Mouse (Mus musculus): ENCODE measurements around the gene Adamts10. TPM values are rescaled to one million over a fixed set of nuclear protein-coding genes. Genes with fewer than 3 reads are reported as not detected.

Gene Adamts10
- polyA plus RNA-seq, 1 experiment from 2014 or later = 36.1 TPM

GRCm38 (mm10) chr17:33599836-33600475 lies 76.0 kb downstream of the Adamts10 start:
- H3K27me3 ChIP-seq (ENCODE audit: control insufficient read depth, insufficient read depth, low read length) = no peaks in the 10 kb centered on the region
- no peak overlapping the region for H3K4me3 ChIP-seq (ENCODE audit: low read depth, low read length)
- ATAC-seq (replicated peaks; ENCODE audit: insufficient number of reproducible peaks, low FRiP score, low TSS enrichment, low read depth) = no peak
- no peak overlapping the region for H3K27ac ChIP-seq (replicated peaks; ENCODE audit: low read depth, low read length)
- no peaks in the 10 kb centered on the region for H3K36me3 ChIP-seq (replicated peaks; ENCODE audit: control insufficient read depth, insufficient read depth, low read depth, low read length)
- H3K9ac ChIP-seq (replicated peaks; ENCODE audit: low read length) = no peak overlapping the region
- no peak overlapping the region for H3K4me2 ChIP-seq (ENCODE audit: low read depth, low read length)
- H3K9me3 ChIP-seq (replicated peaks; ENCODE audit: control insufficient read depth, low read length) = no peaks in the 10 kb centered on the region
- H3K4me1 ChIP-seq (ENCODE audit: control insufficient read depth, insufficient read depth, low read length) = no peaks in the 10 kb centered on the region
- no peak for DNase-seq (ENCODE audit: low spot score)
- WGBS = 85% methylated on average over 8 of the region's 8 CpGs

DNA sequence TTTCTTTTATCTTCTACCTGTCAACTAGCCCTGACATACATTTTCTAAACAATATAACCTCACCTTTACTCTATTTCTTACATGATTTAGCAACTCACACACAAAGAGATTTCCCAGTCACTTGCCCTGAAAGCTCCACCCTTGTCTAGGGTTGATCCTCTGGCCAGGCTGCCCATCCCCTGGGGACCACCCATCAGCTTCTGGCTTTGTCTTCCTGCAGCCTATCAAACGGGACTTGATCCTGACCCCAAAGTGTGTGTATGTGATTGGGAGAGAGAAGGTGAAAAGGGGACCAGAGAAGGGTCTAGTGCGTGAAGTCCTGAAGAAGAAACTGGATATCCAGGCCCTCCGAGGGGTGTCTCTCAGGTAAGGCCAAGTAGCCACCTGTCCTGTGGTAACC lies 76.8 kb downstream of the Adamts10 start:
- DNase-seq (ENCODE audit: low spot score) (no peak), ATAC-seq (replicated peaks; ENCODE audit: insufficient number of reproducible peaks, low FRiP score, low TSS enrichment, low read depth) (no peak)
- Histone ChIP-seq H3K4me1 (ENCODE audit: control insufficient read depth, insufficient read depth, low read length) (no peaks in the 10 kb centered on the region), H3K36me3 (replicated peaks; ENCODE audit: control insufficient read depth, insufficient read depth, low read depth, low read length) (no peaks in the 10 kb centered on the region), H3K4me3 (ENCODE audit: low read depth, low read length) (no peak overlapping the region), H3K27ac (replicated peaks; ENCODE audit: low read depth, low read length) (no peak overlapping the region), H3K27me3 (ENCODE audit: control insufficient read depth, insufficient read depth, low read length) (no peaks in the 10 kb centered on the region), H3K4me2 (ENCODE audit: low read depth, low read length) (no peak overlapping the region), H3K9me3 (replicated peaks; ENCODE audit: control insufficient read depth, low read length) (no peaks in the 10 kb centered on the region), H3K9ac (replicated peaks; ENCODE audit: low read length) (no peak overlapping the region)
- 77% methylated on average over 3 of the region's 3 CpGs for WGBS

- ATAC-seq (replicated peaks; ENCODE audit: insufficient number of reproducible peaks, low FRiP score, low TSS enrichment, low read depth) (no peak), DNase-seq (ENCODE audit: low spot score) (no peak)
- no peaks in the 10 kb centered on the region for H3K36me3 ChIP-seq (replicated peaks; ENCODE audit: control insufficient read depth, insufficient read depth, low read depth, low read length)
- no peaks in the 10 kb centered on the region for H3K4me1 ChIP-seq (ENCODE audit: control insufficient read depth, insufficient read depth, low read length)
- no peak overlapping the region for H3K27ac ChIP-seq (replicated peaks; ENCODE audit: low read depth, low read length)
- H3K9me3 ChIP-seq (replicated peaks; ENCODE audit: control insufficient read depth, low read length) = no peaks in the 10 kb centered on the region
- H3K27me3 ChIP-seq (ENCODE audit: control insufficient read depth, insufficient read depth, low read length) = no peaks in the 10 kb centered on the region
- H3K9ac ChIP-seq (replicated peaks; ENCODE audit: low read length) = no peak overlapping the region
- 86% methylated on average over 12 of the region's 12 CpGs for WGBS
- no peak overlapping the region for H3K4me2 ChIP-seq (ENCODE audit: low read depth, low read length)
- no peak overlapping the region for H3K4me3 ChIP-seq (ENCODE audit: low read depth, low read length)
Measured at GRCm38 (mm10) chr17:33601947-33602346, 77.9 kb downstream of the Adamts10 start.

Other genes starting within 250 kb of the Adamts10 start
- 9.3 and 9.7 TPM in 2 replicates for gene Zfp955b, start 234.7 kb upstream of the Adamts10 start, polyA plus RNA-seq (2014; fragmentation: Nextera tagmentation; extraction: Ambion mirVana)
- 18.4 and 20.3 TPM in 2 replicates for gene Zfp81, start 165.3 kb upstream of the Adamts10 start, polyA plus RNA-seq (2014; fragmentation: Nextera tagmentation; extraction: Ambion mirVana)
- 26.0 and 30.6 TPM in 2 replicates for gene Zfp101, start 129.6 kb upstream of the Adamts10 start, polyA plus RNA-seq (2014; fragmentation: Nextera tagmentation; extraction: Ambion mirVana)
- not detected in 2 replicates for gene Actl9, start 91.3 kb upstream of the Adamts10 start, polyA plus RNA-seq (2014; fragmentation: Nextera tagmentation; extraction: Ambion mirVana)
- gene Myo1f, start 31.5 kb downstream of the Adamts10 start, polyA plus RNA-seq (2014; fragmentation: Nextera tagmentation; extraction: Ambion mirVana) = 1.6 and 2.2 TPM in 2 replicates
- 53.3 and 60.0 TPM in 2 replicates for gene Zfp414, start 104.9 kb downstream of the Adamts10 start, polyA plus RNA-seq (2014; fragmentation: Nextera tagmentation; extraction: Ambion mirVana)
- 0.32 and 0.61 TPM in 2 replicates for gene Pram1, start 113.9 kb downstream of the Adamts10 start, polyA plus RNA-seq (2014; fragmentation: Nextera tagmentation; extraction: Ambion mirVana)
- 613 and 725 TPM in 2 replicates for gene Hnrnpm, start 162.7 kb downstream of the Adamts10 start, polyA plus RNA-seq (2014; fragmentation: Nextera tagmentation; extraction: Ambion mirVana)
- gene March2, start 194.5 kb downstream of the Adamts10 start, polyA plus RNA-seq (2014; fragmentation: Nextera tagmentation; extraction: Ambion mirVana) = 30.0 and 32.7 TPM in 2 replicates
- gene Rab11b, start 236.3 kb downstream of the Adamts10 start, polyA plus RNA-seq (2014; fragmentation: Nextera tagmentation; extraction: Ambion mirVana) = 255 and 273 TPM in 2 replicates